ENCODE assay signal across 8 mouse cellular contexts in genomic region chr15:89497391-89498048, GRCm38 (mm10). TPM values are rescaled to one million over a fixed set of nuclear protein-coding genes. Genes with fewer than 3 reads are reported as not detected.
A peak's percentile ranks its signal among the peaks of the same experiment; 100 is the strongest.
DNase-seq lines count a peak whose midpoint lies in the region; ATAC-seq and TF ChIP-seq lines count a peak whose summit lies in the region.

No protein-coding gene starts in this region.

- no peaks in the 10 kb centered on the region for H3K36me3 ChIP-seq in G1E (replicated peaks)
- H3K36me3 ChIP-seq in limb, embryonic 12.5 days: no peaks in the 10 kb centered on the region
- H3K36me3 ChIP-seq in midbrain, embryonic 13.5 days: no peaks in the 10 kb centered on the region

- peak; percentile 66 for ATAC-seq in G1E (ENCODE audit: extremely low read depth, insufficient number of reproducible peaks, low FRiP score, poor library complexity, severe bottlenecking)
- no peak for ATAC-seq in limb, embryonic 12.5 days (ENCODE audit: insufficient number of reproducible peaks, insufficient read depth, low FRiP score, low TSS enrichment, low read depth)
- ATAC-seq in midbrain, embryonic 13.5 days: no peak

- H3K9me3 ChIP-seq in G1E (replicated peaks): peaks cover 21% of the 10 kb centered on the region
- H3K9me3 ChIP-seq in limb, embryonic 12.5 days: no peaks in the 10 kb centered on the region; the same call in 1 of the 2 replicates
- H3K9me3 ChIP-seq in midbrain, embryonic 13.5 days: no peaks in the 10 kb centered on the region

- peaks cover 2% of the 10 kb centered on the region; the same call in 1 of the 2 replicates for H3K27me3 ChIP-seq in G1E (ENCODE audit: insufficient read depth, low read length)
- H3K27me3 ChIP-seq in limb, embryonic 12.5 days: peaks cover 51% of the 10 kb centered on the region
- peaks cover 24% of the 10 kb centered on the region for H3K27me3 ChIP-seq in midbrain, embryonic 13.5 days

- TF ChIP-seq CTCF in G1E (IDR thresholded peaks at IDR 0.05; ENCODE audit: low read depth, low read length): no peak

- H3K4me3 ChIP-seq in G1E (ENCODE audit: low read depth, low read length): no peak overlapping the region
- no peak overlapping the region for H3K4me3 ChIP-seq in limb, embryonic 12.5 days (replicated peaks)
- peak overlapping the region; percentile 58; the same call in 1 of the 2 replicates for H3K4me3 ChIP-seq in midbrain, embryonic 13.5 days (replicated peaks)

- H3K4me2 ChIP-seq in limb, embryonic 12.5 days: peak overlapping the region; percentile 93; the same call in 1 of the 2 replicates
- H3K4me2 ChIP-seq in midbrain, embryonic 13.5 days (replicated peaks): no peak overlapping the region

- no peak overlapping the region for H3K9ac ChIP-seq in limb, embryonic 12.5 days (replicated peaks)
- H3K9ac ChIP-seq in midbrain, embryonic 13.5 days (replicated peaks): no peak overlapping the region

- no peak for DNase-seq in G1E (ENCODE audit: low spot score)
- peak; percentile 53 for DNase-seq in c-Kit-positive CD71-negative TER-119-negative erythroid progenitor cells, embryonic 14.5 days (ENCODE audit: low read depth)
- peak; percentile 64 to 65 for DNase-seq in heart, postnatal 36 days
- no peak for DNase-seq in B cell, adult 2 months
- no peak for DNase-seq in cerebellum, adult 8-10 months
- no peak for DNase-seq in layer of hippocampus, adult 9-11 months

- intact Hi-C loops in heart, postnatal 36 days (cut with DNase I): loop anchor here (1.0 to 2.0 kb wide), 3 partner anchors 17 to 31 kb away; partner anchors contain the start of gene Arsa

- no peaks in the 10 kb centered on the region for H3K4me1 ChIP-seq in G1E (ENCODE audit: insufficient read depth, low read depth, low read length)
- peaks cover 18% of the 10 kb centered on the region for H3K4me1 ChIP-seq in limb, embryonic 12.5 days (replicated peaks)
- peaks cover 42% of the 10 kb centered on the region for H3K4me1 ChIP-seq in midbrain, embryonic 13.5 days (replicated peaks)

- no peak overlapping the region for H3K27ac ChIP-seq in limb, embryonic 12.5 days
- H3K27ac ChIP-seq in midbrain, embryonic 13.5 days: no peak overlapping the region

- WGBS in limb, embryonic 12.5 days: 33% methylated on average over 4 of the region's 4 CpGs
- WGBS in midbrain, embryonic 13.5 days: 25% methylated on average over 4 of the region's 4 CpGs

RNA-seq across cellular contexts. Expression of gene Shank3, which starts 1.9 kb away (rescaled TPM):
- total RNA-seq in G1E (2014; fragmentation: Nextera tagmentation) (not detected in 2 replicates), G1E (2017) (0.46 and 0.55 TPM in 2 replicates)
- polyA plus RNA-seq in G1E (2012): 0.34 and 0.40 TPM in 2 replicates
- total RNA-seq in heart, postnatal 36 days (2021): 10 to 100 TPM; 47.0 to 56.3 TPM
- polyA plus RNA-seq in limb, embryonic 12.5 days (2016; fragmentation: Nextera tagmentation; extraction: Ambion mirVana): 2.4 and 3.2 TPM in 2 replicates
- polyA plus RNA-seq in midbrain, embryonic 13.5 days (2015; fragmentation: Nextera tagmentation; extraction: Ambion mirVana): 13.3 and 14.8 TPM in 2 replicates

RNA-seq across cellular contexts. Expression of gene Arsa, which starts 20.3 kb away (rescaled TPM):
- total RNA-seq in G1E (2014; fragmentation: Nextera tagmentation) (12.2 and 12.8 TPM in 2 replicates), G1E (2017) (21.1 and 25.4 TPM in 2 replicates)
- 37.5 and 39.2 TPM in 2 replicates for polyA plus RNA-seq in G1E (2012)
- 10 to 100 TPM; 12.2 to 14.1 TPM for total RNA-seq in heart, postnatal 36 days (2021)
- 15.2 and 15.6 TPM in 2 replicates for polyA plus RNA-seq in limb, embryonic 12.5 days (2016; fragmentation: Nextera tagmentation; extraction: Ambion mirVana)
- 16.7 and 17.6 TPM in 2 replicates for polyA plus RNA-seq in midbrain, embryonic 13.5 days (2015; fragmentation: Nextera tagmentation; extraction: Ambion mirVana)

RNA-seq across cellular contexts. Expression of gene Mapk8ip2, which starts 43.8 kb away (rescaled TPM):
- total RNA-seq in G1E (2014; fragmentation: Nextera tagmentation): not detected in 2 replicates
- total RNA-seq in G1E (2017): 0.05 TPM in 1 of 2 replicates, not detected in the other
- 0.01 TPM in 1 of 2 replicates, not detected in the other for polyA plus RNA-seq in G1E (2012)
- under 1 TPM; 0.05 to 0.33 TPM for total RNA-seq in heart, postnatal 36 days (2021)
- 2.0 and 2.1 TPM in 2 replicates for polyA plus RNA-seq in limb, embryonic 12.5 days (2016; fragmentation: Nextera tagmentation; extraction: Ambion mirVana)
- polyA plus RNA-seq in midbrain, embryonic 13.5 days (2015; fragmentation: Nextera tagmentation; extraction: Ambion mirVana): 72.9 and 75.9 TPM in 2 replicates

Comparison
In these comparisons a context has a peak if more than half of its experiments do, and no peak if none do; other contexts are left out.
1. DNase-seq: peak in c-Kit-positive CD71-negative TER-119-negative erythroid progenitor cells, embryonic 14.5 days (single experiment) and heart, postnatal 36 days (2 of 2); none in G1E (single experiment), B cell, adult 2 months (0 of 2), cerebellum, adult 8-10 months (single experiment) and layer of hippocampus, adult 9-11 months (single experiment).
2. RNA of gene Mapk8ip2, which starts 43.8 kb away (polyA plus RNA-seq): 72.9 to 75.9 TPM in midbrain, embryonic 13.5 days; 2.0 to 2.1 TPM in limb, embryonic 12.5 days and 0.01 TPM in G1E; every median in the first group is over 10 times any median in the second.